Mouse (Mus musculus): ENCODE data around the gene Rasal1. TPM values are rescaled to one million over a fixed set of nuclear protein-coding genes. Genes with fewer than 3 reads are reported as not detected.

Rasal1 gene
- polyA plus RNA-seq, 1 experiment from 2014 or later = 0.34 TPM

DNA sequence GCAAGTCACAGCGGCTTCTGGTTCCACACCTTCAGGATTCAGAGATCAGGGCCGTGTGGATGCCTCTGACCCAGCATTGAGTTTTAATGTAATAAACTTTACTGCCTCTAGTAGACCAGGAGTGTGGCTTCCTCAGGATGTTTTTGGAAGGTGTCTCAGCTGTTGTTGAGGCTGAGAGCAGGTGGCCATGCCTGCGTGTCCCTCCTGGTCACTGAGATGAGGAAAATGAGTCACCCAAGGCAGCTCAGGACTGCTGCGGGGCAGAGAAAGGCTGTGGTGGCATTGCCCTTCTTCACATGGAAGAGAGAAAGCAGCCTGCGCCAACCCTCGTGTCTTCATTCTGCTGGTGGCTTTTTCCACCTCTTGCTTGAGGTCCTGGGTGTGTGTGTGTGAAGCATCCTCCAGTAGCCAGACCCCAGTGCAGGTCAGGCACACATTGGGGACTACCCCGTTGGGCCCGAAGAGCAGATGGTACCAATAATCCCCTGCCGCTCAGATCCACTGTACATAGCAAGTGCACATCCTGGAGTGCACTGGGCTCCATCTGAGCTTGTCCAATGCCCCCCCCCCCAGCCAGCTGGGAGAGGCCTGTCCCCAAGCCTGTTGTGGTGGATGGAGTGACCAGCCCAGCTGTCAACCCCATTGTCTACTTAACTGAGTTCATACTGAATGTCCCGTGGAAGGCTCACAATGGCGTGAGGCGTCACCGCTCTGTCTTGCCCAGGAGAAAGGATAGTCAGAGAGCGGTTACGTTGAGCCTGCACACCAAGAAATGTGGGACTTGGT is 20.9 kb upstream of the Rasal1 start:
- Histone ChIP-seq H3K4me1 (ENCODE audit: control insufficient read depth, insufficient read depth, low read length) (no peaks in the 10 kb centered on the region), H3K36me3 (replicated peaks; ENCODE audit: control insufficient read depth, insufficient read depth, low read depth, low read length) (peaks cover 8% of the 10 kb centered on the region)

DNA sequence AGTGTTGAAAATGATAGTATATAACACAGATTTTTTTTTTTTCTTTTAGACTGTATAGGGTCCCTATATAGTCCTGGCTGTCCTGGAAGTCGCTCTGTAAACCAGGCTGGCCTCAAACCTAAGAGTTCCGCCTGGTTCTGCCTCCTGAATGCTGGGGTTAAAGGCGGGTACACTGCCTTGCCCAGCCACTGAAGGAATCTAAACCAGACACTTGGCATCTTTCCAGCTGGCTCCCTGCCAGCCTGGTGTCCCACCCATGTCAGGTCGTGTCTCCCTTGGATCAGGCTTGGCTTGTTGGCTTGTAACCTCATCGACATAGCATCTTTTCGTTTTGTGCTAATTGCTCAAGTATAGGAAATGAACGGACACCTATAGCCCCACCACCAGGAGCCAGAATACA is 20.0 kb upstream of the Rasal1 start:
- Histone ChIP-seq H3K4me3 (ENCODE audit: low read depth, low read length) (no peak overlapping the region), H3K27me3 (ENCODE audit: control insufficient read depth, insufficient read depth, low read length) (peaks cover 5% of the 10 kb centered on the region; the same call in 1 of the 2 replicates), H3K4me2 (ENCODE audit: low read depth, low read length) (no peak overlapping the region), H3K9ac (replicated peaks; ENCODE audit: low read length) (no peak overlapping the region), H3K36me3 (replicated peaks; ENCODE audit: control insufficient read depth, insufficient read depth, low read depth, low read length) (peaks cover 4% of the 10 kb centered on the region), H3K27ac (replicated peaks; ENCODE audit: low read depth, low read length) (no peak overlapping the region), H3K9me3 (replicated peaks; ENCODE audit: control insufficient read depth, low read length) (no peaks in the 10 kb centered on the region), H3K4me1 (ENCODE audit: control insufficient read depth, insufficient read depth, low read length) (no peaks in the 10 kb centered on the region)
- ATAC-seq (replicated peaks; ENCODE audit: insufficient number of reproducible peaks, low FRiP score, low TSS enrichment, low read depth) = no peak
- no peak for DNase-seq (ENCODE audit: low spot score)
- WGBS = 78% methylated on average over 7 of the region's 7 CpGs

More for the DNA sequence above, 20.9 kb upstream of the Rasal1 start:
- WGBS = 83% methylated on average over 15 of the region's 15 CpGs
- Histone ChIP-seq H3K9me3 (replicated peaks; ENCODE audit: control insufficient read depth, low read length) (no peaks in the 10 kb centered on the region), H3K27me3 (ENCODE audit: control insufficient read depth, insufficient read depth, low read length) (peaks cover 5% of the 10 kb centered on the region; the same call in 1 of the 2 replicates), H3K4me2 (ENCODE audit: low read depth, low read length) (no peak overlapping the region), H3K9ac (replicated peaks; ENCODE audit: low read length) (no peak overlapping the region), H3K4me3 (ENCODE audit: low read depth, low read length) (no peak overlapping the region), H3K27ac (replicated peaks; ENCODE audit: low read depth, low read length) (no peak overlapping the region)
- ATAC-seq (replicated peaks; ENCODE audit: insufficient number of reproducible peaks, low FRiP score, low TSS enrichment, low read depth) (no peak), DNase-seq (ENCODE audit: low spot score) (no peak)

DNA sequence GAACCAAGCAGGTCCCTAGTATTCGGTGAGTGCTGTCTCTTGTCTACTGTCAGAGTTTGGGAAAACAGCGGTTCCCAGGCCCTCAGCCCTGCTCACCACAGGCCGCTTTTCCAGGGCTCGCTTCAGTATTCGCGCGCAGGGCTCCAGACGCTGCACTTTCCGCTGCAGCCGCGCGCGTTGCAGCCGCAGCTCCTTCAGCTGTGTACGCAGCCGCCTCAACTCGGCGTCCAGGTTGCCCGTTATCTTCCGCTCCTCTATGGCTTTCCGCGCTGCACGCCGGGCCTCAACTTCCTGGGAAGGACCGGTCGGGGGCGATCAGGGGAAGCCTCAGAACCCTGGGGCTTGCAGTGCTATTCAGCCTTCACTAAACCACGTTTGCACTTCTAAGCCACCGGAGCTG is 17.5 kb upstream of the Rasal1 start:
- Histone ChIP-seq H3K4me2 (ENCODE audit: low read depth, low read length) (peak overlapping the region; percentile 21), H3K27ac (replicated peaks; ENCODE audit: low read depth, low read length) (no peak overlapping the region), H3K4me1 (ENCODE audit: control insufficient read depth, insufficient read depth, low read length) (no peaks in the 10 kb centered on the region), H3K9me3 (replicated peaks; ENCODE audit: control insufficient read depth, low read length) (no peaks in the 10 kb centered on the region), H3K4me3 (ENCODE audit: low read depth, low read length) (no peak overlapping the region), H3K9ac (replicated peaks; ENCODE audit: low read length) (no peak overlapping the region), H3K36me3 (replicated peaks; ENCODE audit: control insufficient read depth, insufficient read depth, low read depth, low read length) (no peaks in the 10 kb centered on the region; the same call in 1 of the 2 replicates), H3K27me3 (ENCODE audit: control insufficient read depth, insufficient read depth, low read length) (peaks cover 5% of the 10 kb centered on the region; the same call in 1 of the 2 replicates)
- DNase-seq (ENCODE audit: low spot score) (peak; percentile 34), ATAC-seq (replicated peaks; ENCODE audit: insufficient number of reproducible peaks, low FRiP score, low TSS enrichment, low read depth) (no peak)
- WGBS = 9% methylated on average over 29 of the region's 29 CpGs

DNA sequence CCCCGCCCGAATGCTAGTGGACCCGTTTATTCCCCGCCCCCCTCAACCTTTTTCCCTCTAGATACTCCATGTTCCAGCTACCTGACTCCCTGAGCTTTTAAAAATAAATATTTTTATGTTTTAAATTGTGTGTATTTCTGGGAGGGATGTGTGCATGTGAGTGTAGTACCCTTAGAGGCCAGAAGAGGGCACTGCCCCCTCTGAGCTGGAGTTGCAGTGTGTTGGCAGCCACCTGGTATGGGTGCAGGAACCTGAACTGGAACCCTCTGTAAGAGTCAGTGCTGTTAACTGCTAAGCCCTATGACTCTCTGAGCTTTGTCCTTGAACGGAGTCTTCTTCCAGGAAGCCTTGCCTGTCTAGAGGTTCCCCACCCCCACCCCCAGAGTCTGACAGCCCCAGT is 16.7 kb upstream of the Rasal1 start:
- 88% methylated on average over 5 of the region's 5 CpGs for WGBS

DNA sequence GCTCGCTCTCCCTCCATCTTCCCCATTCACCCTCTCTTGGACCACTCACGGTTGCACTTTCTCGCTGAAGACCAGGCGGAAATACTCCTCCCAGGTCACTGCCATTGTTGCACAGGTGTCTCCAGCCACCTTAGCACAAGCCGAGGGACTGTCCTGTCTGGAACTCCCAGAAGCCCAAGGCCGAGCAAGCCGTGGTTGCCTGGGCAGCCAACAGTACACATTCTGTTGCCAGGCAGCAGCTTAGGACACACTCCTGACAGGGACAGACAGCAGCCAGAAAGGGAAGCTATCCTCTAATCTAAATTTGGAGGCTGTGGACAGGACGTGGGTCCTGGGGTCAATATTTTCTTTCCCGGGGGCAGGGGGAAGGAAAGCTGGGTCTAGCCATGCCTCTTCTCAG is 14.5 kb upstream of the Rasal1 start, which contains the start of gene Cfap73:
Gene Cfap73, minus strand, starts transcription at position 105 of the 400 bp plus-strand sequence.
- H3K27me3 ChIP-seq (ENCODE audit: control insufficient read depth, insufficient read depth, low read length) = peaks cover 5% of the 10 kb centered on the region; the same call in 1 of the 2 replicates

More for the DNA sequence above, 16.7 kb upstream of the Rasal1 start:
- ATAC-seq (replicated peaks; ENCODE audit: insufficient number of reproducible peaks, low FRiP score, low TSS enrichment, low read depth) (no peak), DNase-seq (ENCODE audit: low spot score) (no peak)
- H3K4me3 ChIP-seq (ENCODE audit: low read depth, low read length) = no peak overlapping the region
- H3K27ac ChIP-seq (replicated peaks; ENCODE audit: low read depth, low read length) = no peak overlapping the region
- H3K9ac ChIP-seq (replicated peaks; ENCODE audit: low read length) = no peak overlapping the region
- no peaks in the 10 kb centered on the region for H3K4me1 ChIP-seq (ENCODE audit: control insufficient read depth, insufficient read depth, low read length)
- no peaks in the 10 kb centered on the region; the same call in 1 of the 2 replicates for H3K36me3 ChIP-seq (replicated peaks; ENCODE audit: control insufficient read depth, insufficient read depth, low read depth, low read length)
- peaks cover 5% of the 10 kb centered on the region; the same call in 1 of the 2 replicates for H3K27me3 ChIP-seq (ENCODE audit: control insufficient read depth, insufficient read depth, low read length)
- no peak overlapping the region for H3K4me2 ChIP-seq (ENCODE audit: low read depth, low read length)
- no peaks in the 10 kb centered on the region for H3K9me3 ChIP-seq (replicated peaks; ENCODE audit: control insufficient read depth, low read length)

DNA sequence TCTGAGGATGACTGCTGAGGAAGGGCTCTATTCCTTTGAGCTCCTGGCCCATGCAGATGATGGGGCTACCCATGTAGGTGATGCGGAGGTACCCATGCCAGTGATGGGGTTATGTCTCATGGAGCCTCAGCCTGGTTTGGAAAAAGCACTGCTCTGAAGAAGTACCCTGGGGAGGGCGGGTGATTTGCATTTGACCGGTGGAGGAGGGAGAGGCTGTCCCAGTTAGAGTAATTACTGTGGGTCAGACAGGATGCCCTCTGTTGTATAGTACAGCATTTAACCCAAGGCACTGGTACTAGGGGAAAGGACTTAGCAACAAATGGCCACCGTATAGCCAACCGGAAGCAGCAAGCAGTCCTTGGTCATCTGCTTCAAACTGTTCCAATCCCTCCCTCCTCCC is 13.8 kb upstream of the Rasal1 start:
- no peak overlapping the region for H3K27ac ChIP-seq (replicated peaks; ENCODE audit: low read depth, low read length)
- DNase-seq (ENCODE audit: low spot score) = no peak
- no peaks in the 10 kb centered on the region for H3K9me3 ChIP-seq (replicated peaks; ENCODE audit: control insufficient read depth, low read length)
- H3K4me2 ChIP-seq (ENCODE audit: low read depth, low read length) = no peak overlapping the region
- peaks cover 5% of the 10 kb centered on the region; the same call in 1 of the 2 replicates for H3K27me3 ChIP-seq (ENCODE audit: control insufficient read depth, insufficient read depth, low read length)
- H3K4me1 ChIP-seq (ENCODE audit: control insufficient read depth, insufficient read depth, low read length) = no peaks in the 10 kb centered on the region
- no peak overlapping the region for H3K9ac ChIP-seq (replicated peaks; ENCODE audit: low read length)
- 33% methylated on average over 5 of the region's 5 CpGs for whole genome bisulfite sequencing
- no peak overlapping the region for H3K4me3 ChIP-seq (ENCODE audit: low read depth, low read length)
- no peak for ATAC-seq (replicated peaks; ENCODE audit: insufficient number of reproducible peaks, low FRiP score, low TSS enrichment, low read depth)
- H3K36me3 ChIP-seq (replicated peaks; ENCODE audit: control insufficient read depth, insufficient read depth, low read depth, low read length) = no peaks in the 10 kb centered on the region

More for the DNA sequence above, 14.5 kb upstream of the Rasal1 start, which contains the start of gene Cfap73:
- ATAC-seq (replicated peaks; ENCODE audit: insufficient number of reproducible peaks, low FRiP score, low TSS enrichment, low read depth) (no peak), DNase-seq (ENCODE audit: low spot score) (no peak)
- WGBS = 58% methylated on average over 9 of the region's 9 CpGs
- Histone ChIP-seq H3K9ac (replicated peaks; ENCODE audit: low read length) (no peak within 1 kb of the TSS), H3K4me1 (ENCODE audit: control insufficient read depth, insufficient read depth, low read length) (no peaks in the 10 kb centered on the region), H3K27ac (replicated peaks; ENCODE audit: low read depth, low read length) (no peak within 1 kb of the TSS), H3K4me2 (ENCODE audit: low read depth, low read length) (no peak within 1 kb of the TSS), H3K36me3 (replicated peaks; ENCODE audit: control insufficient read depth, insufficient read depth, low read depth, low read length) (no peaks in the 10 kb centered on the region), H3K9me3 (replicated peaks; ENCODE audit: control insufficient read depth, low read length) (no peaks in the 10 kb centered on the region), H3K4me3 (ENCODE audit: low read depth, low read length) (no peak within 1 kb of the TSS)

DNA sequence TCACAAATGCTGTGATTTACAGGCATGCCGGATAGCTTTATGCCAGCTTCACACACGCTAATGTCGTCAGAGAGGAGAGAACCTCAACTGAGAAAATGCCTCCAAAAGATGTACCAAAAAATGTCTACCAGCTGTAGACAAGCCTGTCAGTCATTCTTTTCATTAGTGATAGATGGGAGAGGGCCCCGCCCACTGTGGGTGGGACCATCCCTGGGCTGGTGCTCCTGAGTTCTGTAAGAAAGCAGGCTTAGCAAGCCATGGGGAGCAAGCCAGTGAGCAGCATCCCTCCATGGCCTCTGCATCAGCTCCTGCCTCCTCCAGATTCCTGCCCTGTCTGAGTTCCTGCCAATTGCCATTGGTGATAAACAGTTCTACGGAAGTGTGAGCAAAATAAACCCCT is 13.0 kb upstream of the Rasal1 start:
- H3K9ac ChIP-seq (replicated peaks; ENCODE audit: low read length) = no peak overlapping the region
- H3K27ac ChIP-seq (replicated peaks; ENCODE audit: low read depth, low read length) = no peak overlapping the region
- DNase-seq (ENCODE audit: low spot score) (no peak), ATAC-seq (replicated peaks; ENCODE audit: insufficient number of reproducible peaks, low FRiP score, low TSS enrichment, low read depth) (no peak)
- H3K4me2 ChIP-seq (ENCODE audit: low read depth, low read length) = no peak overlapping the region
- no peaks in the 10 kb centered on the region for H3K4me1 ChIP-seq (ENCODE audit: control insufficient read depth, insufficient read depth, low read length)
- WGBS = 95% methylated on average over 5 of the region's 5 CpGs
- peaks cover 5% of the 10 kb centered on the region; the same call in 1 of the 2 replicates for H3K27me3 ChIP-seq (ENCODE audit: control insufficient read depth, insufficient read depth, low read length)
- H3K9me3 ChIP-seq (replicated peaks; ENCODE audit: control insufficient read depth, low read length) = no peaks in the 10 kb centered on the region
- H3K4me3 ChIP-seq (ENCODE audit: low read depth, low read length) = no peak overlapping the region
- no peaks in the 10 kb centered on the region for H3K36me3 ChIP-seq (replicated peaks; ENCODE audit: control insufficient read depth, insufficient read depth, low read depth, low read length)

DNA sequence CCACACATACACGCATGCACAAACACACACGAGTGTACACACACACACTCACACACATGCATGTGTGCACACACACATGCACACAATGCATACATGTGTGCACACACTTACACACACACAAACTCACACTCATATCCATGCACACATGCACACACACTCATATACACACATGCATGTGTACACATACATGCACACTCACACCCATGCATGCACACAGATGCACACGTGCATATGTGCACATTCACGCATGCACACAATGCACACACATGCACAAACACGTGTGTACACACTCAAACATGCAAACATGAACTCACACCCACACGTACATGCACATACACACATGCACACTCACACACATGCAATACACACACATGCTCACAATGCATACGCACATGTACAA is 8.5 kb upstream of the Rasal1 start:
- 83% methylated on average over 7 of the region's 7 CpGs for WGBS
- no peaks in the 10 kb centered on the region for H3K27me3 ChIP-seq (ENCODE audit: control insufficient read depth, insufficient read depth, low read length)
- DNase-seq (ENCODE audit: low spot score) (no peak), ATAC-seq (replicated peaks; ENCODE audit: insufficient number of reproducible peaks, low FRiP score, low TSS enrichment, low read depth) (no peak)
- no peaks in the 10 kb centered on the region for H3K36me3 ChIP-seq (replicated peaks; ENCODE audit: control insufficient read depth, insufficient read depth, low read depth, low read length)
- H3K27ac ChIP-seq (replicated peaks; ENCODE audit: low read depth, low read length) = no peak overlapping the region
- H3K9ac ChIP-seq (replicated peaks; ENCODE audit: low read length) = no peak overlapping the region
- H3K9me3 ChIP-seq (replicated peaks; ENCODE audit: control insufficient read depth, low read length) = no peaks in the 10 kb centered on the region
- H3K4me2 ChIP-seq (ENCODE audit: low read depth, low read length) = no peak overlapping the region
- H3K4me1 ChIP-seq (ENCODE audit: control insufficient read depth, insufficient read depth, low read length) = no peaks in the 10 kb centered on the region
- H3K4me3 ChIP-seq (ENCODE audit: low read depth, low read length) = no peak overlapping the region
